Mouse (Mus musculus) ES-Bruce4 (cell line): Measurements from ENCODE around the gene Gpsm1.

ENCODE experiments used
- EP300 ChIP-seq: IDR thresholded peaks from 2 replicates; pipeline ENCODE4 v1.6.1; 2011; ENCODE audit warnings: low read depth, low read length; ENCODE audit not compliant: insufficient read depth
- POLR2A ChIP-seq: IDR thresholded peaks from one replicate; pipeline ENCODE4 v1.8.1; 2011; ENCODE audit warnings: low read length; ENCODE audit not compliant: insufficient read depth

GRCm38 (mm10) chr2:26329402-26329801, 14.1 kb downstream of the Gpsm1 start:
- TF ChIP-seq POLR2A = no peak
- no peak for TF ChIP-seq EP300
